Mouse (Mus musculus) intestine, embryonic 14.5 days (tissue): Measurements from ENCODE around the gene Irf8. TPM values are rescaled to one million over a fixed set of nuclear protein-coding genes. Genes with fewer than 3 reads are reported as not detected.
"Not testable (repeated sequence)": the region's sequence is repeated elsewhere in the genome, so short reads cannot be mapped to it uniquely, and the experiment has no call there.

Source experiments
- ATAC-seq: fragments of 200-750 bp; cut with Nextera tagmentation; replicated peaks from 2 replicates; pipeline ENCODE4 v1.8.0; 2017; ENCODE audit warnings: low read depth, moderate number of reproducible peaks, moderate TSS enrichment, moderate library complexity; ENCODE audit not compliant: low FRiP score, low TSS enrichment
- DNase-seq: peaks from one replicate; pipeline ENCODE4 v3.0.0-alpha.2; 2018; ENCODE audit warnings: low spot score
- H3K27ac ChIP-seq: fragments of 300-500 bp; sonication (generic); 2 replicates; pipeline ENCODE4 v1.5.1; 2014; ENCODE audit warnings: low read depth, mild to moderate bottlenecking, control low read depth
- H3K27me3 ChIP-seq: fragments of 300-500 bp; sonication (generic); replicated peaks from 2 replicates; pipeline ENCODE4 v1.6.1; 2014; ENCODE audit warnings: low read length, control low read depth; ENCODE audit not compliant: control insufficient read depth, insufficient read depth
- H3K36me3 ChIP-seq: fragments of 300-500 bp; sonication (generic); 2 replicates; pipeline ENCODE4 v1.6.1; 2014; ENCODE audit warnings: low read length, control low read depth; ENCODE audit not compliant: control insufficient read depth, insufficient read depth
- H3K4me1 ChIP-seq: fragments of 300-500 bp; sonication (generic); replicated peaks from 2 replicates; pipeline ENCODE4 v1.6.1; 2014; ENCODE audit warnings: low read length, control low read depth, mixed read lengths; ENCODE audit not compliant: control insufficient read depth, insufficient read depth
- H3K4me2 ChIP-seq: fragments of 300-500 bp; sonication (generic); 2 replicates; pipeline ENCODE4 v1.6.1; 2014; ENCODE audit warnings: low read length
- H3K4me3 ChIP-seq: fragments of 300-500 bp; sonication (generic); 2 replicates; pipeline ENCODE4 v1.5.1; 2014; ENCODE audit warnings: low read depth, low read length, control low read depth, mixed read lengths
- H3K9ac ChIP-seq: fragments of 300-500 bp; sonication (generic); 2 replicates; pipeline ENCODE4 v1.6.1; 2014; ENCODE audit warnings: mild to moderate bottlenecking, low read length
- H3K9me3 ChIP-seq: fragments of 300-500 bp; sonication (generic); 2 replicates; pipeline ENCODE4 v1.6.1; 2016; ENCODE audit warnings: low read length, control low read depth; ENCODE audit not compliant: control insufficient read depth
- WGBS: fragments of 180-500 bp; shearing (Covaris S2); extraction: QIAGEN DNeasy Blood & Tissue Kit; methylation state at CpG from one replicate; pipeline ENCODE4 v1.1.7; 2014; 5-methylcytosine and 5-hydroxymethylcytosine counted together
- polyA plus RNA-seq: library from polyadenylated mRNA; unstranded; fragments of >200 nt; fragmentation: Nextera tagmentation; extraction: Ambion mirVana; gene quantifications from 2 replicates; pipeline ENCODE4 v1.2.1, GENCODE M21; 2014

Gene Irf8
- polyA plus RNA-seq, 1 experiment from 2014 or later = 32.2 TPM

GRCm38 (mm10) chr8:120787631-120788030, 51.5 kb downstream of the Irf8 start:
- Histone ChIP-seq H3K27ac (no peak overlapping the region), H3K36me3 (no peaks in the 10 kb centered on the region), H3K4me3 (no peak overlapping the region), H3K4me1 (no peaks in the 10 kb centered on the region), H3K9ac (no peak overlapping the region), H3K9me3 (no peaks in the 10 kb centered on the region), H3K27me3 (no peaks in the 10 kb centered on the region), H3K4me2 (no peak overlapping the region)
- WGBS = 47% methylated on average over 5 of the region's 5 CpGs
- DNase-seq (no peak), ATAC-seq (no peak)

GRCm38 (mm10) chr8:120792710-120793109, 56.6 kb downstream of the Irf8 start:
- H3K9me3 ChIP-seq = no peaks in the 10 kb centered on the region
- H3K4me2 ChIP-seq = no peak overlapping the region
- H3K27me3 ChIP-seq = no peaks in the 10 kb centered on the region
- no peak overlapping the region for H3K4me3 ChIP-seq
- DNase-seq (no peak), ATAC-seq (no peak)
- H3K9ac ChIP-seq = no peak overlapping the region
- H3K36me3 ChIP-seq = no peaks in the 10 kb centered on the region
- H3K27ac ChIP-seq = no peak overlapping the region
- 87% methylated on average over 15 of the region's 15 CpGs for WGBS
- no peaks in the 10 kb centered on the region for H3K4me1 ChIP-seq

- Histone ChIP-seq H3K27me3 (no peaks in the 10 kb centered on the region), H3K4me2 (no peak overlapping the region), H3K4me1 (no peaks in the 10 kb centered on the region), H3K9ac (no peak overlapping the region), H3K27ac (no peak overlapping the region), H3K4me3 (no peak overlapping the region), H3K9me3 (no peaks in the 10 kb centered on the region), H3K36me3 (no peaks in the 10 kb centered on the region)
- ATAC-seq (peak; percentile 81), DNase-seq (peak; percentile 95)
- 46% methylated on average over 9 of the region's 9 CpGs for WGBS
Measured at GRCm38 (mm10) chr8:120795944-120796635, 59.9 kb downstream of the Irf8 start.

GRCm38 (mm10) chr8:120797019-120797727, 61.0 kb downstream of the Irf8 start:
- WGBS = 89% methylated on average over 9 of the region's 9 CpGs
- Histone ChIP-seq H3K27me3 (no peaks in the 10 kb centered on the region), H3K4me3 (no peak overlapping the region), H3K4me1 (no peaks in the 10 kb centered on the region), H3K9me3 (no peaks in the 10 kb centered on the region), H3K36me3 (no peaks in the 10 kb centered on the region), H3K4me2 (no peak overlapping the region), H3K9ac (no peak overlapping the region), H3K27ac (no peak overlapping the region)
- ATAC-seq (no peak; the same call in 1 of the 2 replicates), DNase-seq (no peak)

- Histone ChIP-seq H3K9me3 (no peaks in the 10 kb centered on the region), H3K9ac (no peak overlapping the region), H3K36me3 (no peaks in the 10 kb centered on the region), H3K4me1 (peaks cover 3% of the 10 kb centered on the region; the same call in 1 of the 2 replicates), H3K4me2 (peak overlapping the region; percentile 29), H3K4me3 (no peak overlapping the region), H3K27ac (no peak overlapping the region), H3K27me3 (no peaks in the 10 kb centered on the region)
- no peak; the same call in 1 of the 2 replicates for ATAC-seq
- peak; percentile 91 for DNase-seq
- 7% methylated on average over 17 of the region's 17 CpGs for WGBS
Measured at GRCm38 (mm10) chr8:120800308-120800865, 64.2 kb downstream of the Irf8 start.

GRCm38 (mm10) chr8:120803661-120804375, 67.7 kb downstream of the Irf8 start:
- H3K27ac ChIP-seq, H3K4me3 ChIP-seq, H3K9me3 ChIP-seq, H3K4me2 ChIP-seq, DNase-seq, ATAC-seq, H3K4me1 ChIP-seq, H3K27me3 ChIP-seq, H3K9ac ChIP-seq, H3K36me3 ChIP-seq: not testable (repeated sequence)
- 60% methylated on average over 6 of the region's 6 CpGs for WGBS

- DNase-seq = no peak
Measured at GRCm38 (mm10) chr8:120804741-120805140, 68.6 kb downstream of the Irf8 start.

More at GRCm38 (mm10) chr8:120804741-120805140, 68.6 kb downstream of the Irf8 start:
- no peaks in the 10 kb centered on the region for H3K36me3 ChIP-seq
- H3K9ac ChIP-seq = no peak overlapping the region
- no peak overlapping the region for H3K27ac ChIP-seq
- H3K4me3 ChIP-seq = no peak overlapping the region
- 78% methylated on average over 3 of the region's 3 CpGs for WGBS
- no peak for ATAC-seq
- no peaks in the 10 kb centered on the region for H3K27me3 ChIP-seq
- peaks cover 3% of the 10 kb centered on the region; the same call in 1 of the 2 replicates for H3K4me1 ChIP-seq
- no peaks in the 10 kb centered on the region for H3K9me3 ChIP-seq
- no peak overlapping the region for H3K4me2 ChIP-seq
